8 mouse cellular contexts compared by ENCODE assay signal in genomic region chr17:25133275-25133698, GRCm38 (mm10). TPM values are rescaled to one million over a fixed set of nuclear protein-coding genes. Genes with fewer than 3 reads are reported as not detected.
DNase-seq lines count a peak whose midpoint lies in the region; ATAC-seq lines count a peak whose summit lies in the region.

TSS of gene Clcn7 (plus strand) at chr17:25133391.

- H3K4me3 ChIP-seq in hindbrain, embryonic 12.5 days = peak within 1 kb of the TSS; percentile 89

- no peaks in the 10 kb centered on the region; the same call in 1 of the 2 replicates for H3K36me3 ChIP-seq in hindbrain, embryonic 12.5 days

- under 1% methylated on average over 36 of the region's 40 CpGs for WGBS in hindbrain, embryonic 12.5 days

- peak; percentile 86 for DNase-seq in Muller cell, postnatal 12 days (ENCODE audit: inconsistent ontology term)
- peak; percentile 93 for DNase-seq in cerebellum, adult 9-11 months
- DNase-seq in frontal cortex, postnatal 10 days (ENCODE audit: low spot score in 2 of 2) = peak; percentile 87 to 93
- peak; percentile 91 to 95 for DNase-seq in layer of hippocampus, postnatal 14 days (ENCODE audit: low spot score in 2 of 2)
- DNase-seq in lung, postnatal 14 days = peak; percentile 93
- DNase-seq in retina, adult 2 months (ENCODE audit: low read depth, low spot score) = peak; percentile 83
- DNase-seq in thymus, postnatal 36 days = peak; percentile 84 to 86

- peak within 1 kb of the TSS; percentile 80 for H3K9ac ChIP-seq in hindbrain, embryonic 12.5 days

- no peak within 1 kb of the TSS for H3K27ac ChIP-seq in hindbrain, embryonic 12.5 days

- ATAC-seq in hindbrain, embryonic 12.5 days (ENCODE audit: low FRiP score) = peak; percentile 87

- no peaks in the 10 kb centered on the region for H3K27me3 ChIP-seq in hindbrain, embryonic 12.5 days

- no peaks in the 10 kb centered on the region for H3K9me3 ChIP-seq in hindbrain, embryonic 12.5 days (replicated peaks)

- peaks cover 17% of the 10 kb centered on the region for H3K4me1 ChIP-seq in hindbrain, embryonic 12.5 days

- peak within 1 kb of the TSS; percentile 76 for H3K4me2 ChIP-seq in hindbrain, embryonic 12.5 days (replicated peaks)

RNA-seq across cellular contexts. Expression of gene Clcn7, which starts in this region (rescaled TPM):
- polyA plus RNA-seq in hindbrain, embryonic 12.5 days (2016; fragmentation: Nextera tagmentation; extraction: Ambion mirVana) = 24.4 and 26.9 TPM in 2 replicates
- total RNA-seq in layer of hippocampus, postnatal 14 days (2021) = 10 to 100 TPM; 47.3 to 51.1 TPM
